8 mouse cellular contexts compared by ENCODE assay signal in the genomic region with DNA sequence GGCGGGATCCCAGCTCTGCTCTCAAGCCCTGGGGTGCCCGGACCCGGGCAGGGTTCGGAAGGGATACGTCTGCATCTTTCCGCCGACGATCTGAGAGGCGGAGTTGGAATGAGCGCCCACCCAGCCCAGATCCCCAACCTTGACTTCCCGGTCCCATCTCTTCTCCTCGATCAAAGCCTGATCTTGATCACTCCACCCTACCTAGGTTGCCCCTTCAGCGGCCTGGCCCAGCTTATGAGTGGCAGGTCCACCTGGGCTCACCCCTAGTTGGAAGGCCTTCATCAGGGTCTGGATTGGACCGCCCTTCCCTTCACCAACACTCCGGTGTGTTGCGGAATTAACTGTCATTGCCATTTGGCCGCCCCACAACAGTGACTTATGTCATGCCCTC. TPM values are rescaled to one million over a fixed set of nuclear protein-coding genes. Genes with fewer than 3 reads are reported as not detected.
DNase-seq lines count a peak whose midpoint lies in the region; ATAC-seq and TF ChIP-seq lines count a peak whose summit lies in the region.

A gene (minus strand): TSS at position 258 of the 391 bp plus-strand sequence.

- peaks cover 10% of the 10 kb centered on the region for H3K4me1 ChIP-seq in thymus, adult 2 months (replicated peaks; ENCODE audit: control insufficient read depth, insufficient read depth, low read length)
- H3K4me1 ChIP-seq in intestine, embryonic 14.5 days (replicated peaks; ENCODE audit: control insufficient read depth, insufficient read depth, low read length) = peaks cover 31% of the 10 kb centered on the region

- intact Hi-C loops in gastrocnemius, adult 2 months (cut with DNase I) = no loop called here

- H3K27me3 ChIP-seq in thymus, adult 2 months (ENCODE audit: control insufficient read depth, insufficient read depth, low read length) = peaks cover 11% of the 10 kb centered on the region; the same call in 1 of the 2 replicates
- H3K27me3 ChIP-seq in intestine, embryonic 14.5 days (replicated peaks; ENCODE audit: control insufficient read depth, insufficient read depth, low read length) = peaks cover 4% of the 10 kb centered on the region; the same call in 1 of the 2 replicates

- H3K9ac ChIP-seq in intestine, embryonic 14.5 days (ENCODE audit: low read length) = peak within 1 kb of the TSS; percentile 69

- peak within 1 kb of the TSS; percentile 51; the same call in 1 of the 2 replicates for H3K27ac ChIP-seq in gastrocnemius, adult 2 months
- H3K27ac ChIP-seq in thymus, adult 2 months (ENCODE audit: control insufficient read depth, insufficient read depth, low read length) = no peak within 1 kb of the TSS
- no peak within 1 kb of the TSS for H3K27ac ChIP-seq in intestine, embryonic 14.5 days (ENCODE audit: low read depth)

- peak; percentile 6; the same call in 1 of the 2 replicates for ATAC-seq in intestine, embryonic 14.5 days (replicated peaks; ENCODE audit: low FRiP score, low TSS enrichment, low read depth)
- 0 out of 2 replicates have a peak, but pooled peaks have one; percentile 7 for ATAC-seq in megakaryocyte, adult 5-6 weeks (ENCODE audit: poor library complexity, severe bottlenecking)

- H3K36me3 ChIP-seq in thymus, adult 2 months (ENCODE audit: control insufficient read depth, insufficient read depth, low read length) = no peaks in the 10 kb centered on the region
- H3K36me3 ChIP-seq in intestine, embryonic 14.5 days (ENCODE audit: control insufficient read depth, insufficient read depth, low read length) = no peaks in the 10 kb centered on the region

- DNase-seq in gastrocnemius, adult 2 months = no peak
- no peak for DNase-seq in gastrocnemius, adult 18-20 months (ENCODE audit: low spot score)
- DNase-seq in thymus, adult 2 months = no peak
- no peak for DNase-seq in thymus, postnatal 25 days
- peak; percentile 72 for DNase-seq in intestine, embryonic 14.5 days (ENCODE audit: low spot score)
- no peak for DNase-seq in spleen, adult 12 weeks (ENCODE audit: low spot score)
- no peak for DNase-seq in adipocyte (ENCODE audit: low spot score)

- no peak for TF ChIP-seq CTCF in gastrocnemius, adult 2 months (IDR thresholded peaks at IDR 0.05)
- no peak for TF ChIP-seq CTCF in thymus, adult 2 months (IDR thresholded peaks at IDR 0.05; ENCODE audit: borderline replicate concordance, control insufficient read depth, extremely low read depth, insufficient read depth, low read length, poor library complexity)

- peak within 1 kb of the TSS; percentile 81 for H3K4me3 ChIP-seq in gastrocnemius, adult 2 months
- H3K4me3 ChIP-seq in thymus, adult 2 months (ENCODE audit: control insufficient read depth, insufficient read depth, low read length) = peak within 1 kb of the TSS; percentile 46
- H3K4me3 ChIP-seq in intestine, embryonic 14.5 days (ENCODE audit: low read depth, low read length) = peak within 1 kb of the TSS; percentile 67

- H3K9me3 ChIP-seq in intestine, embryonic 14.5 days (ENCODE audit: control insufficient read depth, low read length) = no peaks in the 10 kb centered on the region

- whole genome bisulfite sequencing in thymus, adult 2 months = 13% methylated on average over 17 of the region's 17 CpGs
- WGBS in intestine, embryonic 14.5 days = 2% methylated on average over 17 of the region's 17 CpGs

- peak within 1 kb of the TSS; percentile 77 for H3K4me2 ChIP-seq in intestine, embryonic 14.5 days (ENCODE audit: low read length)

- no peak for TF ChIP-seq POLR2A in thymus, adult 2 months (IDR thresholded peaks at IDR 0.05; ENCODE audit: control insufficient read depth, extremely low read depth, insufficient read depth, low read length, poor library complexity)

RNA-seq across cellular contexts. Expression of the gene that starts here (rescaled TPM):
- total RNA-seq in gastrocnemius, adult 2 months (2021) = 1 to 10 TPM; 1.0 to 5.6 TPM
- total RNA-seq in gastrocnemius, adult 18-20 months (2021) = 1 to 10 TPM; 1.7 to 3.1 TPM
- polyA plus RNA-seq in thymus, adult 2 months (2012; rRNA removed) = 18.6 and 21.9 TPM in 2 replicates
- 22.3 and 23.3 TPM in 2 replicates for polyA plus RNA-seq in intestine, embryonic 14.5 days (2014; fragmentation: Nextera tagmentation; extraction: Ambion mirVana)
- total RNA-seq in megakaryocyte, adult 5-6 weeks (2015) = not detected in 2 replicates
- not detected in 2 replicates for total RNA-seq in megakaryocyte, adult 5-6 weeks (2017)

Comparison
In these comparisons a context has a peak if more than half of its experiments do, and no peak if none do; other contexts are left out.
1. Peak in ATAC-seq in megakaryocyte, adult 5-6 weeks; RNA of the gene not detected or under 1 TPM.